Mouse (Mus musculus) stomach, postnatal 0 days (tissue): Measurements from ENCODE around the gene E2f8. TPM values are rescaled to one million over a fixed set of nuclear protein-coding genes. Genes with fewer than 3 reads are reported as not detected.

Experiments used
- ATAC-seq: fragments of 200-750 bp; cut with Nextera tagmentation; 2 replicates; pipeline ENCODE4 v1.8.0; 2017; ENCODE audit not compliant: low FRiP score, low TSS enrichment
- DNase-seq: peaks from one replicate; pipeline ENCODE4 v3.0.0-alpha.2; 2016; ENCODE audit warnings: low spot score
- H3K27ac ChIP-seq: fragments of 300-500 bp; sonication (generic); replicated peaks from 2 replicates; pipeline ENCODE4 v1.5.1; 2014; ENCODE audit warnings: mild to moderate bottlenecking, control low read depth
- H3K27me3 ChIP-seq: fragments of 300-500 bp; sonication (generic); 2 replicates; pipeline ENCODE4 v1.6.1; 2014; ENCODE audit warnings: low read length; ENCODE audit not compliant: control insufficient read depth, insufficient read depth
- H3K36me3 ChIP-seq: fragments of 300-500 bp; sonication (generic); 2 replicates; pipeline ENCODE4 v1.6.1; 2014; ENCODE audit warnings: low read length, mixed read lengths; ENCODE audit not compliant: control insufficient read depth, insufficient read depth
- H3K4me1 ChIP-seq: fragments of 300-500 bp; sonication (generic); replicated peaks from 2 replicates; pipeline ENCODE4 v1.6.1; 2014; ENCODE audit warnings: antibody characterized with exemption; ENCODE audit not compliant: control insufficient read depth, insufficient read depth
- H3K4me2 ChIP-seq: fragments of 300-500 bp; sonication (generic); replicated peaks from 2 replicates; pipeline ENCODE4 v1.6.1; 2014; ENCODE audit warnings: low read depth, mild to moderate bottlenecking, control low read depth, moderate library complexity
- H3K4me3 ChIP-seq: fragments of 300-500 bp; sonication (generic); 2 replicates; pipeline ENCODE4 v1.5.1; 2014; ENCODE audit warnings: low read depth, low read length, control low read depth
- H3K9ac ChIP-seq: fragments of 300-500 bp; sonication (generic); 2 replicates; pipeline ENCODE4 v1.6.1; 2014; ENCODE audit warnings: mild to moderate bottlenecking, low read length, control low read depth, mixed read lengths
- H3K9me3 ChIP-seq: fragments of 300-500 bp; sonication (generic); 2 replicates; pipeline ENCODE4 v1.6.1; 2016; ENCODE audit warnings: low read length; ENCODE audit not compliant: control insufficient read depth
- CTCF ChIP-seq: IDR thresholded peaks from 2 replicates; pipeline ENCODE4 v1.5.1; 2016; ENCODE audit warnings: antibody characterized with exemption, low read depth, mild to moderate bottlenecking, moderate library complexity
- EP300 ChIP-seq: optimal IDR thresholded peaks from 2 replicates; pipeline ENCODE3; 2016; ENCODE audit warnings: antibody characterized with exemption
- WGBS: fragments of 180-500 bp; shearing (Covaris S2); extraction: QIAGEN DNeasy Blood & Tissue Kit; methylation state at CpG from one replicate; pipeline ENCODE4 v1.1.7; 2014; 5-methylcytosine and 5-hydroxymethylcytosine counted together
- polyA plus RNA-seq: library from polyadenylated mRNA; unstranded; fragments of >200 nt; fragmentation: Nextera tagmentation; extraction: Ambion mirVana; gene quantifications from 2 replicates; pipeline ENCODE4 v1.2.1, GENCODE M21; 2015

E2f8 gene
- polyA plus RNA-seq, 1 experiment from 2014 or later, result 4.5 TPM

- no peaks in the 10 kb centered on the region for H3K9me3 ChIP-seq
- ATAC-seq, result no peak
- DNase-seq, result no peak
- H3K36me3 ChIP-seq, result no peaks in the 10 kb centered on the region
- no peak overlapping the region for H3K27ac ChIP-seq
- no peak overlapping the region for H3K9ac ChIP-seq
- 82% methylated on average over 6 of the region's 6 CpGs for WGBS
- H3K4me1 ChIP-seq, result no peaks in the 10 kb centered on the region
- no peak for TF ChIP-seq EP300
- no peak for TF ChIP-seq CTCF
- H3K4me3 ChIP-seq, result no peak overlapping the region
- H3K27me3 ChIP-seq, result no peaks in the 10 kb centered on the region
- H3K4me2 ChIP-seq, result no peak overlapping the region
Observed at GRCm38 (mm10) chr7:48851529-48852104, 29.8 kb downstream of the E2f8 start.

GRCm38 (mm10) chr7:48847820-48848650, 33.4 kb downstream of the E2f8 start, which contains the start of gene Csrp3:
Gene Csrp3 (minus strand): TSS chr7:48848033.
- H3K4me3 ChIP-seq, result no peak within 1 kb of the TSS
- no peak for ATAC-seq

GRCm38 (mm10) chr7:48846755-48847154, 34.6 kb downstream of the E2f8 start:
- 70% methylated on average over 6 of the region's 6 CpGs for WGBS
- TF ChIP-seq CTCF (no peak), EP300 (no peak)
- no peaks in the 10 kb centered on the region for H3K9me3 ChIP-seq
- H3K27ac ChIP-seq, result no peak overlapping the region
- H3K9ac ChIP-seq, result no peak overlapping the region
- no peaks in the 10 kb centered on the region for H3K4me1 ChIP-seq
- no peaks in the 10 kb centered on the region for H3K27me3 ChIP-seq
- ATAC-seq, result no peak
- H3K36me3 ChIP-seq, result no peaks in the 10 kb centered on the region
- DNase-seq, result no peak
- no peak overlapping the region for H3K4me2 ChIP-seq
- H3K4me3 ChIP-seq, result no peak overlapping the region

More at GRCm38 (mm10) chr7:48847820-48848650, 33.4 kb downstream of the E2f8 start, which contains the start of gene Csrp3:
- H3K9ac ChIP-seq, result no peak within 1 kb of the TSS
- H3K4me1 ChIP-seq, result no peaks in the 10 kb centered on the region
- no peak within 1 kb of the TSS for H3K27ac ChIP-seq
- WGBS, result 67% methylated on average over 11 of the region's 11 CpGs
- DNase-seq, result no peak
- no peaks in the 10 kb centered on the region for H3K36me3 ChIP-seq
- no peak for TF ChIP-seq CTCF
- TF ChIP-seq EP300, result no peak
- no peak within 1 kb of the TSS for H3K4me2 ChIP-seq
- H3K9me3 ChIP-seq, result no peaks in the 10 kb centered on the region
- H3K27me3 ChIP-seq, result no peaks in the 10 kb centered on the region

- no peak for ATAC-seq
Observed at GRCm38 (mm10) chr7:48845213-48845973, 36.0 kb downstream of the E2f8 start.

GRCm38 (mm10) chr7:48843541-48843940, 37.9 kb downstream of the E2f8 start:
- Histone ChIP-seq H3K4me2 (no peak overlapping the region), H3K9ac (no peak overlapping the region), H3K27me3 (no peaks in the 10 kb centered on the region), H3K4me1 (no peaks in the 10 kb centered on the region), H3K36me3 (no peaks in the 10 kb centered on the region), H3K9me3 (no peaks in the 10 kb centered on the region), H3K27ac (no peak overlapping the region), H3K4me3 (no peak overlapping the region)
- WGBS, result 90% methylated on average over 5 of the region's 5 CpGs
- ATAC-seq, result no peak
- TF ChIP-seq EP300 (no peak), CTCF (no peak)
- DNase-seq, result no peak

More at GRCm38 (mm10) chr7:48845213-48845973, 36.0 kb downstream of the E2f8 start:
- H3K27me3 ChIP-seq, result no peaks in the 10 kb centered on the region
- H3K9ac ChIP-seq, result no peak overlapping the region
- no peaks in the 10 kb centered on the region for H3K4me1 ChIP-seq
- no peaks in the 10 kb centered on the region for H3K36me3 ChIP-seq
- no peak overlapping the region for H3K27ac ChIP-seq
- H3K9me3 ChIP-seq, result no peaks in the 10 kb centered on the region
- DNase-seq, result no peak
- 65% methylated on average over 12 of the region's 12 CpGs for WGBS
- TF ChIP-seq EP300, result no peak
- no peak for TF ChIP-seq CTCF
- H3K4me2 ChIP-seq, result no peak overlapping the region
- H3K4me3 ChIP-seq, result no peak overlapping the region
